Mouse (Mus musculus) spleen, adult 2 months (tissue): ENCODE data around the gene Xlr3a. TPM values are rescaled to one million over a fixed set of nuclear protein-coding genes. Genes with fewer than 3 reads are reported as not detected.

ENCODE experiments used
- DNase-seq, 2 experiments: peaks; one replicate each; pipeline versions ENCODE4 v3.0.0 to v3.0.0-alpha.2; 2012 to 2021; ENCODE audit warnings: low spot score in 2 of 2, low read depth in 1 of 2
- H3K27ac ChIP-seq: fragments of 200-500 bp; 2 replicates; pipeline ENCODE4 v1.5.1; 2012; ENCODE audit warnings: low read length, inconsistent platforms; ENCODE audit not compliant: insufficient read depth
- H3K27me3 ChIP-seq: fragments of 200-500 bp; 2 replicates; pipeline ENCODE4 v1.6.1; 2012; ENCODE audit warnings: mild to moderate bottlenecking, moderate library complexity, low read length, inconsistent platforms; ENCODE audit not compliant: control insufficient read depth, insufficient read depth
- H3K36me3 ChIP-seq: fragments of 200-500 bp; 2 replicates; pipeline ENCODE4 v1.6.1; 2012; ENCODE audit warnings: mild to moderate bottlenecking, low read length, inconsistent platforms; ENCODE audit not compliant: control insufficient read depth, insufficient read depth
- H3K4me1 ChIP-seq: fragments of 200-500 bp; 2 replicates; pipeline ENCODE4 v1.6.1; 2011; ENCODE audit warnings: inconsistent platforms; ENCODE audit not compliant: control insufficient read depth, insufficient read depth, insufficient read length
- H3K4me3 ChIP-seq: fragments of 200-500 bp; 2 replicates; pipeline ENCODE4 v1.5.1; 2011; ENCODE audit warnings: mild to moderate bottlenecking, inconsistent platforms; ENCODE audit not compliant: insufficient read depth, insufficient read length; ENCODE audit errors: extremely low read depth
- CTCF ChIP-seq: fragments of 200-500 bp; IDR thresholded peaks from 2 replicates; pipeline ENCODE4 v1.5.1; 2011; ENCODE audit warnings: mild to moderate bottlenecking, inconsistent platforms; ENCODE audit not compliant: insufficient read depth, insufficient read length, insufficient replicate concordance; ENCODE audit errors: extremely low read depth
- POLR2A ChIP-seq: fragments of 200-500 bp; IDR thresholded peaks from 2 replicates; pipeline ENCODE4 v1.6.1; 2011; ENCODE audit warnings: low read depth, low read length, inconsistent platforms
- WGBS: fragments of 180-500 bp; shearing (Covaris S2); methylation state at CpG from one replicate; pipeline ENCODE4 v1.1.7; 2018; 5-methylcytosine and 5-hydroxymethylcytosine counted together
- polyA plus RNA-seq: library from polyadenylated mRNA; depleted of rRNA; stranded (reverse); fragments of >200 nt; gene quantifications from 2 replicates; pipeline ENCODE4 v1.2.3, GENCODE M21; 2012; rRNA removed

Xlr3a gene
- polyA plus RNA-seq, 1 experiment = 0.11 TPM

DNA sequence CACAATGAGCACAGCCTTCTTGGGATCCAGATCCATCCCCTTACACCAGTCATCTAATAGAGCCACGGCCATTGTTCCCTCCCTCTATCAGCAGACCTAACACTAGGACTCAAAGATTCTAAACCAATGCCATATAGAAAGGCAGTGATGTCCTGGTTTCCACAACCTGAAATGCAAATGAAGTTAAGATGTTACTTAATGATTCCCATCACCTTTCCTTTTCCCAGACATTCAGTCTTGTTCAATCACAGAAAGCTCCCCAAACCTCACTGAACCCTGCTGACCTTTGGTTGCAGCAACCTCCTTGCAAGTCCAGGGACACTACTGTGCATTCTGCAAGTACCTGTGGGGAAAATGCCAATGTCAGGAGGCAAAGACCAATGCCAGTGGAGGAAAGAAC, 59.9 kb downstream of the Xlr3a start, which contains the start of gene Pnma5:
Gene Pnma5, minus strand, starts transcription at position 101 of the 400 bp plus-strand sequence.
- no peak for TF ChIP-seq POLR2A
- TF ChIP-seq CTCF = no peak
- H3K4me3 ChIP-seq = no peak within 1 kb of the TSS
- WGBS = 79% methylated on average over 1 of the region's 1 CpGs

More for the DNA sequence above, 59.9 kb downstream of the Xlr3a start, which contains the start of gene Pnma5:
- DNase-seq = no peak
- no peak within 1 kb of the TSS for H3K27ac ChIP-seq
- H3K27me3 ChIP-seq = no peaks in the 10 kb centered on the region
- H3K36me3 ChIP-seq = no peaks in the 10 kb centered on the region
- no peaks in the 10 kb centered on the region for H3K4me1 ChIP-seq

Other genes with a start within 250 kb of the Xlr3a start
- gene Cetn2, start 178.7 kb downstream of the Xlr3a start, polyA plus RNA-seq = 2.7 and 3.5 TPM in 2 replicates
- gene Nsdhl, start 178.5 kb downstream of the Xlr3a start, polyA plus RNA-seq = 3.4 and 4.2 TPM in 2 replicates
- gene Zfp185, start 109.8 kb downstream of the Xlr3a start, polyA plus RNA-seq = 0.14 and 0.19 TPM in 2 replicates
- not detected in 2 replicates for gene Pnma5, start 60.0 kb downstream of the Xlr3a start, polyA plus RNA-seq
- gene Pnma3, start 32.3 kb downstream of the Xlr3a start, polyA plus RNA-seq = not detected in 2 replicates
- gene Xlr4a, start 14.6 kb downstream of the Xlr3a start, polyA plus RNA-seq = 0.64 and 0.67 TPM in 2 replicates
- gene Gm14685, start 20.0 kb upstream of the Xlr3a start, polyA plus RNA-seq = not detected in 2 replicates
- gene Xlr5b, start 51.7 kb upstream of the Xlr3a start, polyA plus RNA-seq = not detected in 2 replicates
- gene DXBay18, start 52.4 kb upstream of the Xlr3a start, polyA plus RNA-seq = 0.05 TPM in 1 of 2 replicates, not detected in the other
- not detected in 2 replicates for gene Spin2d, start 79.9 kb upstream of the Xlr3a start, polyA plus RNA-seq
- gene Xlr3b, start 95.1 kb upstream of the Xlr3a start, polyA plus RNA-seq = 0.07 and 1.1 TPM in 2 replicates
- 1.7 and 2.2 TPM in 2 replicates for gene Xlr4b, start 117.2 kb upstream of the Xlr3a start, polyA plus RNA-seq
- 9.9 and 16.7 TPM in 2 replicates for gene F8a, start 131.2 kb upstream of the Xlr3a start, polyA plus RNA-seq
- gene Xlr4c, start 146.0 kb upstream of the Xlr3a start, polyA plus RNA-seq = 0.97 and 1.4 TPM in 2 replicates
- gene Xlr3c, start 168.3 kb upstream of the Xlr3a start, polyA plus RNA-seq = not detected in 2 replicates
- not detected in 2 replicates for gene Xlr5a, start 195.9 kb upstream of the Xlr3a start, polyA plus RNA-seq
- gene Xlr5c, start 195.9 kb upstream of the Xlr3a start, polyA plus RNA-seq = not detected in 2 replicates
- not detected in 2 replicates for gene Gm45015, start 239.7 kb upstream of the Xlr3a start, polyA plus RNA-seq
- 10.3 and 12.7 TPM in 2 replicates for gene Zfp275, start 245.5 kb upstream of the Xlr3a start, polyA plus RNA-seq